Mouse (Mus musculus) erythroblast, embryonic 14.5 days (primary cell): Measurements from ENCODE around the gene BC037034.

Experiments
- GATA1 ChIP-seq: IDR thresholded peaks from 2 replicates; pipeline ENCODE4 v1.6.1; 2012; ENCODE audit warnings: low read length, inconsistent platforms, mixed read lengths
- TAL1 ChIP-seq: IDR thresholded peaks from 3 replicates; pipeline ENCODE4 v1.6.1; 2012; ENCODE audit warnings: low read length, inconsistent platforms, mixed read lengths

DNA sequence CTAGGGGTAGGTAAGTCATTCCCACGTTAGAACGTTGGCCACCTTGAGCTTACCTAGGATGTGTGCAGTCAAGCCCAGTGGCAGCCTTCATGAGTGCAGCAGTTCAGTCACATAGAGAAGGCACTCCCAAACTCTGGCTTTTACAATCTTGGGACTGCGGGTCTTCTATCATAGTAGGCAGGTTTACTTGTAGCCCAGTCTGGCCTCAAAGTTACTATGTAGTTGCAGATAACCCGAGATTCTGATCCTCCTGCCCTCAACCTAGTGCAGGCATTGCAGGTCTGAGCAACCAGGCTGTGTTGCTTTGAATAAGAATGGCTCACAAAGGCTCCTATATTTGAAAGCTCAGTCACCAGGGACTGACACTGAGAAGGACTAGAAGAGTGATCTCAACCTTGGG is 37.3 kb downstream of the BC037034 start:
- TF ChIP-seq TAL1 (no peak), GATA1 (no peak)
